Mouse (Mus musculus): ENCODE data around the gene Zfyve27.

- TF ChIP-seq CTCF (IDR thresholded peaks at IDR 0.05; ENCODE audit: borderline replicate concordance, extremely low read depth, insufficient read depth, insufficient read length) (no peak), POLR2A (IDR thresholded peaks at IDR 0.05; ENCODE audit: borderline replicate concordance, extremely low read depth, insufficient read depth, insufficient read length, poor library complexity, severe bottlenecking) (no peak)
Measured at GRCm38 (mm10) chr19:42193311-42193710, 29.6 kb downstream of the Zfyve27 start.
